Mouse (Mus musculus): Measurements from ENCODE around the gene Tmem131. TPM values are rescaled to one million over a fixed set of nuclear protein-coding genes. Genes with fewer than 3 reads are reported as not detected.
A peak's percentile ranks its signal among the peaks of the same experiment; 100 is the strongest.

Tmem131 gene
- polyA plus RNA-seq, 1 experiment from 2014 or later = 6.8 TPM

GRCm38 (mm10) chr1:36864757-36865156 lies 78.7 kb downstream of the Tmem131 start:
- Histone ChIP-seq H3K27me3 (ENCODE audit: control insufficient read depth, insufficient read depth, low read length) (no peaks in the 10 kb centered on the region), H3K4me3 (ENCODE audit: low read depth, low read length) (no peak overlapping the region), H3K9ac (ENCODE audit: low read length) (no peak overlapping the region), H3K9me3 (ENCODE audit: control insufficient read depth, low read length) (no peaks in the 10 kb centered on the region), H3K4me2 (replicated peaks; ENCODE audit: low read depth) (no peak overlapping the region), H3K36me3 (ENCODE audit: control insufficient read depth, insufficient read depth, low read length) (peaks cover 2% of the 10 kb centered on the region; the same call in 1 of the 2 replicates), H3K4me1 (replicated peaks; ENCODE audit: control insufficient read depth, insufficient read depth) (no peaks in the 10 kb centered on the region), H3K27ac (replicated peaks) (no peak overlapping the region)
- WGBS = 70% methylated on average over 3 of the region's 3 CpGs
- 0 out of 2 replicates have a peak, but pooled peaks have one; percentile 18 for ATAC-seq (ENCODE audit: low FRiP score, low TSS enrichment)
- TF ChIP-seq CTCF (IDR thresholded peaks at IDR 0.05; ENCODE audit: low read depth) (no peak), EP300 (optimal IDR thresholded peaks at IDR 0.05) (no peak)
- DNase-seq (ENCODE audit: low spot score) = no peak

- TF ChIP-seq CTCF (IDR thresholded peaks at IDR 0.05; ENCODE audit: low read depth) (no peak), EP300 (optimal IDR thresholded peaks at IDR 0.05) (no peak)
- no peaks in the 10 kb centered on the region for H3K4me1 ChIP-seq (replicated peaks; ENCODE audit: control insufficient read depth, insufficient read depth)
- ATAC-seq (ENCODE audit: low FRiP score, low TSS enrichment) (no peak; the same call in 1 of the 2 replicates), DNase-seq (ENCODE audit: low spot score) (no peak)
- no peak overlapping the region for H3K9ac ChIP-seq (ENCODE audit: low read length)
- 42% methylated on average over 2 of the region's 2 CpGs for WGBS
- H3K36me3 ChIP-seq (ENCODE audit: control insufficient read depth, insufficient read depth, low read length) = no peaks in the 10 kb centered on the region
- no peak overlapping the region for H3K4me3 ChIP-seq (ENCODE audit: low read depth, low read length)
- H3K4me2 ChIP-seq (replicated peaks; ENCODE audit: low read depth) = no peak overlapping the region
- H3K9me3 ChIP-seq (ENCODE audit: control insufficient read depth, low read length) = no peaks in the 10 kb centered on the region
- H3K27me3 ChIP-seq (ENCODE audit: control insufficient read depth, insufficient read depth, low read length) = no peaks in the 10 kb centered on the region
- H3K27ac ChIP-seq (replicated peaks) = peak overlapping the region; percentile 35; the same call in 1 of the 2 replicates
Observed at GRCm38 (mm10) chr1:36861775-36862174, 81.7 kb downstream of the Tmem131 start.

- Histone ChIP-seq H3K9me3 (ENCODE audit: control insufficient read depth, low read length) (no peaks in the 10 kb centered on the region), H3K36me3 (ENCODE audit: control insufficient read depth, insufficient read depth, low read length) (no peaks in the 10 kb centered on the region), H3K4me2 (replicated peaks; ENCODE audit: low read depth) (no peak overlapping the region), H3K4me1 (replicated peaks; ENCODE audit: control insufficient read depth, insufficient read depth) (no peaks in the 10 kb centered on the region), H3K9ac (ENCODE audit: low read length) (no peak overlapping the region), H3K27ac (replicated peaks) (0 out of 2 replicates have a peak overlapping the region, but pooled peaks have one; percentile 24), H3K27me3 (ENCODE audit: control insufficient read depth, insufficient read depth, low read length) (no peaks in the 10 kb centered on the region), H3K4me3 (ENCODE audit: low read depth, low read length) (no peak overlapping the region)
- no peak for TF ChIP-seq CTCF (IDR thresholded peaks at IDR 0.05; ENCODE audit: low read depth)
- TF ChIP-seq EP300 (optimal IDR thresholded peaks at IDR 0.05) = no peak
- ATAC-seq (ENCODE audit: low FRiP score, low TSS enrichment) = no peak
- 18% methylated on average over 1 of the region's 1 CpGs for WGBS
- no peak for DNase-seq (ENCODE audit: low spot score)
Observed at GRCm38 (mm10) chr1:36860876-36861275, 82.6 kb downstream of the Tmem131 start.

- WGBS = 28% methylated on average over 4 of the region's 4 CpGs
- peak overlapping the region; percentile 5; the same call in 1 of the 2 replicates for H3K27ac ChIP-seq (replicated peaks)
- ATAC-seq (ENCODE audit: low FRiP score, low TSS enrichment) (peak; percentile 29; the same call in 1 of the 2 replicates), DNase-seq (ENCODE audit: low spot score) (no peak)
- no peaks in the 10 kb centered on the region for H3K27me3 ChIP-seq (ENCODE audit: control insufficient read depth, insufficient read depth, low read length)
- H3K9me3 ChIP-seq (ENCODE audit: control insufficient read depth, low read length) = no peaks in the 10 kb centered on the region
- H3K4me2 ChIP-seq (replicated peaks; ENCODE audit: low read depth) = no peak overlapping the region
- H3K4me3 ChIP-seq (ENCODE audit: low read depth, low read length) = no peak overlapping the region
- H3K36me3 ChIP-seq (ENCODE audit: control insufficient read depth, insufficient read depth, low read length) = no peaks in the 10 kb centered on the region
- H3K9ac ChIP-seq (ENCODE audit: low read length) = no peak overlapping the region
- TF ChIP-seq EP300 (optimal IDR thresholded peaks at IDR 0.05) (peak; percentile 25), CTCF (IDR thresholded peaks at IDR 0.05; ENCODE audit: low read depth) (no peak)
- H3K4me1 ChIP-seq (replicated peaks; ENCODE audit: control insufficient read depth, insufficient read depth) = no peaks in the 10 kb centered on the region
Observed at GRCm38 (mm10) chr1:36860431-36860849, 83.0 kb downstream of the Tmem131 start.

- Histone ChIP-seq H3K27ac (replicated peaks) (no peak overlapping the region), H3K36me3 (ENCODE audit: control insufficient read depth, insufficient read depth, low read length) (no peaks in the 10 kb centered on the region), H3K4me2 (replicated peaks; ENCODE audit: low read depth) (no peak overlapping the region), H3K9me3 (ENCODE audit: control insufficient read depth, low read length) (no peaks in the 10 kb centered on the region), H3K27me3 (ENCODE audit: control insufficient read depth, insufficient read depth, low read length) (no peaks in the 10 kb centered on the region), H3K4me1 (replicated peaks; ENCODE audit: control insufficient read depth, insufficient read depth) (no peaks in the 10 kb centered on the region), H3K4me3 (ENCODE audit: low read depth, low read length) (no peak overlapping the region), H3K9ac (ENCODE audit: low read length) (no peak overlapping the region)
- no peak for DNase-seq (ENCODE audit: low spot score)
- 85% methylated on average over 6 of the region's 6 CpGs for WGBS
- ATAC-seq (ENCODE audit: low FRiP score, low TSS enrichment) = no peak
- TF ChIP-seq CTCF (IDR thresholded peaks at IDR 0.05; ENCODE audit: low read depth) (no peak), EP300 (optimal IDR thresholded peaks at IDR 0.05) (no peak)
Observed at GRCm38 (mm10) chr1:36857081-36857480, 86.4 kb downstream of the Tmem131 start.

GRCm38 (mm10) chr1:36854198-36854765 lies 89.2 kb downstream of the Tmem131 start:
- H3K4me1 ChIP-seq (replicated peaks; ENCODE audit: control insufficient read depth, insufficient read depth) = no peaks in the 10 kb centered on the region
- no peak overlapping the region for H3K4me2 ChIP-seq (replicated peaks; ENCODE audit: low read depth)
- TF ChIP-seq CTCF (IDR thresholded peaks at IDR 0.05; ENCODE audit: low read depth) (no peak), EP300 (optimal IDR thresholded peaks at IDR 0.05) (no peak)
- no peak overlapping the region for H3K9ac ChIP-seq (ENCODE audit: low read length)
- no peak overlapping the region for H3K27ac ChIP-seq (replicated peaks)
- no peaks in the 10 kb centered on the region for H3K9me3 ChIP-seq (ENCODE audit: control insufficient read depth, low read length)
- no peaks in the 10 kb centered on the region for H3K36me3 ChIP-seq (ENCODE audit: control insufficient read depth, insufficient read depth, low read length)
- H3K27me3 ChIP-seq (ENCODE audit: control insufficient read depth, insufficient read depth, low read length) = no peaks in the 10 kb centered on the region
- no peak overlapping the region for H3K4me3 ChIP-seq (ENCODE audit: low read depth, low read length)
- DNase-seq (ENCODE audit: low spot score) (no peak), ATAC-seq (ENCODE audit: low FRiP score, low TSS enrichment) (no peak)
- whole genome bisulfite sequencing = 91% methylated on average over 10 of the region's 10 CpGs

Data from stomach, postnatal 0 days (tissue).